Mouse (Mus musculus): ENCODE results near the gene Atoh8.

- no peak for TF ChIP-seq POLR2A (IDR thresholded peaks at IDR 0.05; ENCODE audit: borderline replicate concordance, extremely low read depth, insufficient read depth, insufficient read length, poor library complexity, severe bottlenecking)
- no peak for TF ChIP-seq CTCF (IDR thresholded peaks at IDR 0.05; ENCODE audit: borderline replicate concordance, extremely low read depth, insufficient read depth, insufficient read length)
Measured at GRCm38 (mm10) chr6:72248150-72248914, 13.0 kb upstream of the Atoh8 start.
